Mouse (Mus musculus): ENCODE measurements around the gene Igfbp5.

The Igfbp5 gene

GRCm38 (mm10) chr1:72874287-72875211 lies at the start of gene Igfbp5:
Gene Igfbp5, minus strand, starts transcription at chr1:72874884.
- peak; percentile 54 for DNase-seq (ENCODE audit: low spot score)

GRCm38 (mm10) chr1:72914815-72915214 lies 40.1 kb upstream of the Igfbp5 start:
- DNase-seq (ENCODE audit: low spot score), result peak; percentile 45

- peak; percentile 85 for DNase-seq (ENCODE audit: low spot score)
Measured at GRCm38 (mm10) chr1:72913073-72913472, 38.4 kb upstream of the Igfbp5 start.

GRCm38 (mm10) chr1:72895821-72896220 lies 21.1 kb upstream of the Igfbp5 start:
- no peak for DNase-seq (ENCODE audit: low spot score)

- no peak for DNase-seq (ENCODE audit: low spot score)
Measured at GRCm38 (mm10) chr1:72887910-72888309, 13.2 kb upstream of the Igfbp5 start.

GRCm38 (mm10) chr1:72885819-72886169 lies 11.1 kb upstream of the Igfbp5 start:
- DNase-seq (ENCODE audit: low spot score), result peak; percentile 58

- DNase-seq (ENCODE audit: low spot score), result no peak
Measured at GRCm38 (mm10) chr1:72885111-72885818, 10.6 kb upstream of the Igfbp5 start.

- no peak for DNase-seq (ENCODE audit: low spot score)
Measured at GRCm38 (mm10) chr1:72879319-72879634, 4.6 kb upstream of the Igfbp5 start.

GRCm38 (mm10) chr1:72878473-72879318 lies 4.0 kb upstream of the Igfbp5 start:
- DNase-seq (ENCODE audit: low spot score), result no peak

GRCm38 (mm10) chr1:72877892-72878291 lies 3.2 kb upstream of the Igfbp5 start:
- DNase-seq (ENCODE audit: low spot score), result peak; percentile 48

- DNase-seq (ENCODE audit: low spot score), result no peak
Measured at GRCm38 (mm10) chr1:72876111-72876510, 1.4 kb upstream of the Igfbp5 start.

GRCm38 (mm10) chr1:72875708-72876107 lies 1.0 kb upstream of the Igfbp5 start:
- no peak for DNase-seq (ENCODE audit: low spot score)

GRCm38 (mm10) chr1:72873511-72874286 lies 985 bp downstream of the Igfbp5 start:
- DNase-seq (ENCODE audit: low spot score), result no peak

GRCm38 (mm10) chr1:72873078-72873477 lies 1.6 kb downstream of the Igfbp5 start:
- no peak for DNase-seq (ENCODE audit: low spot score)

GRCm38 (mm10) chr1:72872521-72872920 lies 2.2 kb downstream of the Igfbp5 start:
- DNase-seq (ENCODE audit: low spot score), result peak; percentile 49

- DNase-seq (ENCODE audit: low spot score), result no peak
Measured at GRCm38 (mm10) chr1:72871697-72872411, 2.8 kb downstream of the Igfbp5 start.

- no peak for DNase-seq (ENCODE audit: low spot score)
Measured at GRCm38 (mm10) chr1:72871337-72871696, 3.4 kb downstream of the Igfbp5 start.

- peak; percentile 89 for DNase-seq (ENCODE audit: low spot score)
Measured at GRCm38 (mm10) chr1:72870615-72871336, 3.9 kb downstream of the Igfbp5 start.

- DNase-seq (ENCODE audit: low spot score), result peak; percentile 75
Measured at GRCm38 (mm10) chr1:72869681-72870614, 4.7 kb downstream of the Igfbp5 start.
